Mouse (Mus musculus) megakaryocyte-erythroid progenitor cell, adult 5 weeks (primary cell): ENCODE results near the gene Crygs. TPM values are rescaled to one million over a fixed set of nuclear protein-coding genes. Genes with fewer than 3 reads are reported as not detected.

Source experiments
- polyA plus RNA-seq: library from polyadenylated mRNA; stranded (reverse); fragments of >175 nt; gene quantifications from 2 replicates; pipeline ENCODE4 v1.2.3, GENCODE M21; 2012

Gene Crygs
- not detected in 2 replicates for polyA plus RNA-seq

DNA sequence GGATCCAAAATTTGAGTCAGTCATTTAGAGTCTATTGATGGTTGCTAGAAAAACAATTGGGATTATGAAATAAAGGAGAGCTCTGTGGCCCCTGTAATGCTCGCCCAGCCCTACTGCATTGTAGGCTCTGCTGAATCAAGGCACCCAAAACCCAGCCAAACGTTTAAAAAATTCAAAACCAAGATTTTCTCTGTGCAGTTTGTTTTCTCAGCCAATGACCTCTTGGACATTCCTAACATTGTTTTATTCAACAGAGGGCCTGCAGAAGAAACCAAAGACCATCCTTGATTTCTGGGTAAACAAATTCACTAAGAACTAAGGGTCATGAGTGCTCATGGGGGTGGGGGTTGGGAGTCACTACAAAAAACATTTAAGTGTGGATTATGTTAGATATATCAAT lies at the start of gene Crygs:
Gene Crygs, minus strand, starts transcription at position 101 of the 400 bp plus-strand sequence.

DNA sequence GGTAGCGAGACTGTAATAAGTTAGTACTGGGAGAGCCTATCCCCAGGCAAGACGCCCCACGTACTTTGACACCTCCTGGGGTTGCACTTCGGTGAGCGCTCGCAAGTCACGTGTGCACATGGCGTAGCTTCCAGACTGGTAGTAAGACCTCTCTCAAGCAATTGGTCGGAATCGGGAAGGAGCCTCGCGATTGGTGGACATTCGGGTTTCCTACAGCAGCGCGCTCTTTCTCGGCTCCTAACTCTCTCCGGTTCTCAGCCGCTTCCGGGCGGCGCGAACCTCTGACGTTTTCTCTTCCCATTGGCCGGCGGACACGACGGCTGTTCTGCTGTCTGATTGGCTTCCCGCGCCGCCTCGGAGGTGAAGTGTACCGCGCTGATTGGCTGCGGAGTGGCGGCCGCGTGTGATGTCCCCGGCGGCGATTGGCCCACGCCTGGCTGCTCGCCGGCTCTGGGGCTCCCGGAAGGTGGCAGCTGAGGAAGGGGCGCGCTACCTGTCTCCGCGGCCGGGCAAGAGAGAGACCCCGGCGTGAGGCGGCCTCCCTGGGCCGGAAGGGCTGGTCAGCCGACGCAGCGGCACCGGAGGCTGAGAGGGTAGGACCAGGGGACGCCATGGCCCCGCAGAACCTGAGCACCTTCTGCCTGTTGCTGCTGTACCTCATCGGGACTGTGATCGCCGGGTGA lies 46.2 kb upstream of the Crygs start, which contains the start of the genes Tbccd1 and Dnajb11:
Gene Tbccd1, minus strand, starts transcription at position 239 of the 683 bp plus-strand sequence.
Gene Dnajb11, plus strand, starts transcription at position 415 of the 683 bp plus-strand sequence.

Other genes with a start within 250 kb of the Crygs start
- gene Dgkg, start 154.4 kb downstream of the Crygs start, polyA plus RNA-seq, result 3.6 and 3.8 TPM in 2 replicates
- 3.1 and 3.8 TPM in 2 replicates for gene Tbccd1, start 46.1 kb upstream of the Crygs start, polyA plus RNA-seq
- gene Dnajb11, start 46.3 kb upstream of the Crygs start, polyA plus RNA-seq, result 70.2 and 72.4 TPM in 2 replicates
- 0.05 TPM in 1 of 2 replicates, not detected in the other for gene Ahsg, start 79.7 kb upstream of the Crygs start, polyA plus RNA-seq
- gene Fetub, start 106.8 kb upstream of the Crygs start, polyA plus RNA-seq, result 0.06 TPM in 1 of 2 replicates, not detected in the other
- gene Hrg, start 139.5 kb upstream of the Crygs start, polyA plus RNA-seq, result not detected in 2 replicates
- not detected in 2 replicates for gene Kng2, start 217.9 kb upstream of the Crygs start, polyA plus RNA-seq
- gene Kng1, start 246.3 kb upstream of the Crygs start, polyA plus RNA-seq, result not detected in 2 replicates